Mouse (Mus musculus) spleen, postnatal 4 days (tissue): ENCODE data around the gene Cutal.

Experiments used
- DNase-seq, 2 experiments: peaks; one replicate each; pipeline ENCODE4 v3.0.0; 2022; ENCODE audit warnings: low spot score in 2 of 2

The Cutal gene

GRCm38 (mm10) chr2:34883190-34883589 is 9.0 kb downstream of the Cutal start:
- DNase-seq = no peak

GRCm38 (mm10) chr2:34884186-34884585 is 10.0 kb downstream of the Cutal start:
- DNase-seq = no peak

GRCm38 (mm10) chr2:34893950-34894349 is 19.8 kb downstream of the Cutal start:
- peak in 1 of 2 experiments; percentile 55 for DNase-seq

GRCm38 (mm10) chr2:34895503-34896113 is 21.4 kb downstream of the Cutal start:
- peak in 1 of 2 experiments; percentile 61 for DNase-seq

- DNase-seq = peak in 1 of 2 experiments; percentile 55
Measured at GRCm38 (mm10) chr2:34896821-34897460, 22.7 kb downstream of the Cutal start.

- DNase-seq = peak in 1 of 2 experiments; percentile 59
Measured at GRCm38 (mm10) chr2:34897820-34898219, 23.6 kb downstream of the Cutal start.

- no peak for DNase-seq
Measured at GRCm38 (mm10) chr2:34899682-34900081, 25.5 kb downstream of the Cutal start.

GRCm38 (mm10) chr2:34900412-34900811 is 26.2 kb downstream of the Cutal start:
- DNase-seq = no peak

GRCm38 (mm10) chr2:34901726-34902125 is 27.5 kb downstream of the Cutal start:
- DNase-seq = no peak

- DNase-seq = no peak
Measured at GRCm38 (mm10) chr2:34902731-34903130, 28.5 kb downstream of the Cutal start.

GRCm38 (mm10) chr2:34903191-34903590 is 29.0 kb downstream of the Cutal start:
- no peak for DNase-seq

- DNase-seq = no peak
Measured at GRCm38 (mm10) chr2:34903652-34904405, 29.6 kb downstream of the Cutal start.

GRCm38 (mm10) chr2:34904849-34905542 is 30.8 kb downstream of the Cutal start:
- DNase-seq = peak; percentile 98 to 99

GRCm38 (mm10) chr2:34906426-34906825 is 32.2 kb downstream of the Cutal start:
- no peak for DNase-seq

- peak; percentile 77 to 80 for DNase-seq
Measured at GRCm38 (mm10) chr2:34906861-34907604, 32.8 kb downstream of the Cutal start.

GRCm38 (mm10) chr2:34909719-34910118 is 35.5 kb downstream of the Cutal start:
- no peak for DNase-seq

GRCm38 (mm10) chr2:34911871-34912270 is 37.7 kb downstream of the Cutal start:
- no peak for DNase-seq

GRCm38 (mm10) chr2:34912613-34913012 is 38.4 kb downstream of the Cutal start:
- DNase-seq = peak in 1 of 2 experiments; percentile 57

GRCm38 (mm10) chr2:34913218-34914068 is 39.2 kb downstream of the Cutal start, which contains the start of gene Phf19:
Phf19 (minus strand) TSS chr2:34914026.
- DNase-seq = peak; percentile 64 to 83

- peak; percentile 59 to 76 for DNase-seq
Measured at GRCm38 (mm10) chr2:34914069-34914822, 40.0 kb downstream of the Cutal start.
